ENCODE assay signal across 21 mouse cellular contexts in genomic region chr1:171766898-171767297, GRCm38 (mm10). TPM values are rescaled to one million over a fixed set of nuclear protein-coding genes. Genes with fewer than 3 reads are reported as not detected.
A peak's percentile ranks its signal among the peaks of the same experiment; 100 is the strongest.
DNase-seq lines count a peak whose midpoint lies in the region; ATAC-seq and TF ChIP-seq lines count a peak whose summit lies in the region.
"Had no signal": no experiment of that assay in that cellular context is flagged by ENCODE, and none has a peak within 500 bp of the region (broad histone marks: within the 10 kb centered on the region; RNA-seq: fewer than 3 reads in every experiment).

Gene Slamf1, plus strand, starts transcription at chr1:171767127.

- peak; percentile 13 for DNase-seq in 416B (ENCODE audit: low read depth)
- peak; percentile 81 for DNase-seq in CD4-positive, CD25-positive, alpha-beta regulatory T cell, adult 2 months (ENCODE audit: low read depth, low spot score)
- peak; percentile 53 to 72 for DNase-seq in thymus, adult 18-20 months
- no peak for DNase-seq in layer of hippocampus, adult 2 months (ENCODE audit: low spot score in 2 of 2)
- no peak for DNase-seq in lung, postnatal 4 days
- no peak for DNase-seq in kidney, postnatal 25 days
- DNase-seq: adrenal gland, postnatal 10 days; cerebellum, postnatal 14 days; heart, adult 11 months; heart, postnatal 14 days; kidney, postnatal 36 days; layer of hippocampus, postnatal 36 days; left cerebral cortex, postnatal 4 days; lung, postnatal 14 days; midbrain, embryonic 14.5 days; right cerebral cortex, adult 18-20 months had no signal

- H3K27ac ChIP-seq in layer of hippocampus, adult 2 months, result no peak within 1 kb of the TSS
- H3K27ac ChIP-seq: embryonic facial prominence, embryonic 13.5 days; liver, embryonic 15.5 days; neural tube, embryonic 13.5 days; stomach, embryonic 15.5 days had no signal

- peak; percentile 49 to 50; a peak in 2 of 4 replicates for ATAC-seq in hematopoietic stem cell, adult 5-6 weeks (replicated peaks in 1 of 2; ENCODE audit: insufficient read depth in 1 of 2, low FRiP score in 2 of 2, low TSS enrichment in 1 of 2, low read depth in 1 of 2, poor library complexity in 2 of 2, severe bottlenecking in 2 of 2)

- H3K4me3 ChIP-seq in layer of hippocampus, adult 2 months, result no peak within 1 kb of the TSS
- H3K4me3 ChIP-seq: embryonic facial prominence, embryonic 13.5 days; liver, embryonic 15.5 days; neural tube, embryonic 13.5 days; stomach, embryonic 15.5 days had no signal

- no peak for TF ChIP-seq CTCF in layer of hippocampus, adult 2 months (conservative IDR thresholded peaks at IDR 0.05)

RNA-seq across cellular contexts. Expression of gene Slamf1, which starts in this region (rescaled TPM):
- total RNA-seq in hematopoietic stem cell, adult 5-6 weeks (2017), result 2.1 and 2.6 TPM in 2 replicates
- total RNA-seq in layer of hippocampus, adult 2 months (2021), result under 1 TPM; 0.10 TPM

Comparison
In these comparisons a context has a peak if more than half of its experiments do, and no peak if none do; other contexts are left out.
1. DNase-seq: peak in 416B (single experiment), CD4-positive, CD25-positive, alpha-beta regulatory T cell, adult 2 months (single experiment) and thymus, adult 18-20 months (2 of 2); none in layer of hippocampus, adult 2 months (0 of 2), lung, postnatal 4 days (0 of 2) and kidney, postnatal 25 days (0 of 2).